Mouse (Mus musculus) right cerebral cortex, postnatal 36 days (tissue): ENCODE data around the gene Rfpl4.
"Not testable (repeated sequence)": the region's sequence is repeated elsewhere in the genome, so short reads cannot be mapped to it uniquely, and the experiment has no call there.

ENCODE experiments used
- DNase-seq, 2 experiments: peaks; one replicate each; pipeline ENCODE4 v3.0.0; 2022; ENCODE audit warnings: low spot score in 2 of 2, mixed read lengths in 1 of 2

The Rfpl4 gene

DNA sequence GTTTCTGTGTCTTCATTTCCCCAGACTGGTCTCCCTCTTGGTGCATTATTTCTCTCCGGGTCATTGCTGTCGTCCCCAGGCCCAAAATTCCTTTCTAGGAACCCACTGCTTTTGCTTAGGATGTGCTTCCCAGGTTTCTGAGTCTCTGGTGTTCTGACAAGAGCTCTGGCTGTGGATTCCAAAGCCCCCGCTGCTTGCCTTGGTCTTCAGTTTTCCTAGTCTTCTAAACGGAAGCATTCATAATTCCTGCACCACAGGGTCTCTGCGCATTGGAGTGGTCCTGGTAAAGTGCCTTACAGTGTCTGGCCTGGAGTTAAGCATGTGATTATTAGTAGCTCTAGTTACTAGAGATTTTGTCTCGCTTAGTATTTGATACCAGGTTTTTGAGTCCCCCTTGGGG is 35.9 kb downstream of the Rfpl4 start:
- DNase-seq, result no peak

DNA sequence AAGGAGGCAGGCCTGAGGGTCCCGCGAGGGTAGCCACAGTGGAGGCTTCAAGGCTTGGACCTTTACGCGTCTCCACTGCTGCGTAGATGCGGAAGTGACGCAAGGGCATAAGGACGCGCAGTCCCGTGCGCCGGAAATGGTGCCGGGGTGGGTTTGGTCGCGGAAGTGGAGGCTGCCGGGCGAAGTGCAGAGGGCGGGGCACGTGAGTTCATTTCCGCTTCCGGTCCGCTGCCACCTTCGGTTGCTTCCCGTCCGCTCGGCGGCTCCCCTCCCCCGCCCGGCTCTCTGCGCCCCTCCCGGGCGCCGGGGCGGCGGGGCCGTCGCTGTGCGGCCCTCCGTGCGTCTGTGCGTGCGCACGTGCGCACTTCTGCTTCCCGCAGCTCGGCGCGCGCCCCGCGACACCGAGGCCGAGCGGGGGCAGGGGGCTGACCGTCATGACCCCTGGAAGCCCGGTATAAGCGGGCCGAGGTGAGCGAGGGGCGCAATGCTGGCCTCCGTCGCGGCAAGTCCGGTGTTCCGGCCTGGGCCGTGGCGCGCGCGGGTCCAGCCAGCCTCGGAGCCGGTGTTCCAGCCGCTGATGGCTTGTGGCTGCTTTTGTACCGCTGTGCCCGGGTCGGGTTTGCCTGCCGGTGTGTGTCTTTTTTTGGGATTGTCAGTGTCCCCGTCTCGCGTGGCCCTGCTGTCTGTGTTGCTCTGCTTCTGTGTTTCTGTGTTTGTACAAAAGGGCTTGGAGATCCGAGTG is 36.6 kb downstream of the Rfpl4 start, which contains the start of gene Epn1:
TSS of gene Epn1 (plus strand) at position 226 of the 742 bp plus-strand sequence.
- DNase-seq, result peak; percentile 95 to 96

DNA sequence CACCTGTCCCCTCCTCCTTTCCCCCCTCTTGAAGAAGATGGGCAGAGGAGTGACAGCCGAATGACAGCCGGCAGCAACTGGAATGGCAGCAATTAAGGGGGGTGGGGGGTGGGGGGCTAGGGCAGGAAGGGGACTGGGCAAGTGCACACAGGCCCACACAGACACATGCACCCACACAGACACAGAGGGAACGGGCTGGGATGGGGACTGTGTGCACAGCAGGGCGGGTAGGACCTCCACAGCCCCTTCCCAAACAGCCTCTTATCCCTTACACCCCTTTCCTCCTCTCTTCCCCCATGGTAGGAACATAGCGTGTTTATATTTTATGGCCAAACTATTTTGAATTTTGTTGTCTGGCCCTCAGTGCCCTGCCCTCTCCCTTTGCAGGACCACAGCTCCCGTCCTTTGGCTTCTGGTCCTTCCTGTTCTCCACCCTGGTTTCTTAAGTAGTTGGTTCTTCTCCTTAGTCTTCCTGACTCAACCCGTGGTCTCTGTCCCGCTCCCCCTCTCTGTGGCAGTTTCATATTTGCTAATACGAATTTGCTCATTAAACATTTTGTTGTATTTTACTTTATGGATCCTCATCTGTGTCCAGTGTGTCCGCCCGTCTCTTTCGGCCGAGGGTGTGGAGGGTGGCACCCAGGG is 37.3 kb downstream of the Rfpl4 start:
- DNase-seq, result not testable (repeated sequence)

DNA sequence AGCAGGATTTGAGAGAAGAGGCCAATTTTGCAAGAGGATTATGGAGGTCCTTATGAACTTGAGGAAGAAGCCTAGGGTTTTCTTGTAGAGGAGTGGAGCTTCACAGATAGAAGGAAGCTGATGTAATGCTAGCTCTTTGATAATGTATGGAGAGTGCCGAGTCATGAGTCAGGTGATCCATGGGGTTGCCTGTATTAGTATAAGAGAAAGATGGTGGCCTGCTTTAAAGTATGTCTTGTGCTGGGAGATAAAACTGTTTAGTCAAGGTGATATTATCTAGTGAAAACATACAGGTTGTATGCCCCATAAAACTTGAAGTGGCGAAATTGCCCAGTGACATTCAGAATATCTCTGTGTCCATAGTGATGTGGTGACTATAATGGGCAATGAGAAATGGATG is 39.8 kb downstream of the Rfpl4 start:
- DNase-seq, result no peak

- no peak for DNase-seq
Measured at GRCm38 (mm10) chr7:5074984-5075383, 41.8 kb downstream of the Rfpl4 start.

GRCm38 (mm10) chr7:5073586-5073985 is 43.2 kb downstream of the Rfpl4 start:
- no peak for DNase-seq

- DNase-seq, result no peak
Measured at GRCm38 (mm10) chr7:5064886-5065285, 51.9 kb downstream of the Rfpl4 start.

DNA sequence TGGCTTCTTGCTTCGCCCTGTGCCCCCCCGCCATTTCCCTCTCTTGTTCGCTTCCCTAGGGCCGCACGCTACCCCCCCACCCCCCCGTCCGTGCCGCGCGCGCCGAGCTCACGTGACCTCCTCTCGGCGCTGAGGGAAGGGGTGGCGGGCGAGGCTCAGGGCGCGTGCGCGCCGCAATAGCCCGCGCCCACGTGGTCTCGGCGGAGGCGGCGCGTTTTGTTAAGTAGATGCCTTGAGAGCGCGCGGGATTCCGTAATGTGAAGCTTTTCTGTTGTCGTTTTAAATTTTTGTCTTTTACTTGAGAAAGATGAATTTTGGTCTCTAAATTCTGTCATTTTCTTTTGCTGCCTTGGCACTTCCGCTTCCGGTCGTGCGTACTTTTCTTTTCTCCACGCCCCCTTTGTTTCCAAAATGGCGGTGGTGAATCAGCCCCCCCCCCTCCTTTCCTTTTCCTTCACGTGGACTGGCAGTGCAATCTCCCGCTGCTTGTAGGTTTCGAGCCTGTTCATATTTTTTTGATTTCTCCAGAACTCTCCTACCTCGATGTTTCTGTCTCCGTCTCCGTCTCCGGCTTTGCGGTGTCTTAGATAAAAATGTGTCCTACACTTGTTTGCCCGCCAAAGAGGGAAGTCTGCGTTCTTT is 54.3 kb downstream of the Rfpl4 start:
- no peak for DNase-seq

- DNase-seq, result peak; percentile 90 to 92
Measured at GRCm38 (mm10) chr7:5061774-5062359, 54.9 kb downstream of the Rfpl4 start, which contains the start of gene U2af2. TSS of gene U2af2 (plus strand) at chr7:5062143.

DNA sequence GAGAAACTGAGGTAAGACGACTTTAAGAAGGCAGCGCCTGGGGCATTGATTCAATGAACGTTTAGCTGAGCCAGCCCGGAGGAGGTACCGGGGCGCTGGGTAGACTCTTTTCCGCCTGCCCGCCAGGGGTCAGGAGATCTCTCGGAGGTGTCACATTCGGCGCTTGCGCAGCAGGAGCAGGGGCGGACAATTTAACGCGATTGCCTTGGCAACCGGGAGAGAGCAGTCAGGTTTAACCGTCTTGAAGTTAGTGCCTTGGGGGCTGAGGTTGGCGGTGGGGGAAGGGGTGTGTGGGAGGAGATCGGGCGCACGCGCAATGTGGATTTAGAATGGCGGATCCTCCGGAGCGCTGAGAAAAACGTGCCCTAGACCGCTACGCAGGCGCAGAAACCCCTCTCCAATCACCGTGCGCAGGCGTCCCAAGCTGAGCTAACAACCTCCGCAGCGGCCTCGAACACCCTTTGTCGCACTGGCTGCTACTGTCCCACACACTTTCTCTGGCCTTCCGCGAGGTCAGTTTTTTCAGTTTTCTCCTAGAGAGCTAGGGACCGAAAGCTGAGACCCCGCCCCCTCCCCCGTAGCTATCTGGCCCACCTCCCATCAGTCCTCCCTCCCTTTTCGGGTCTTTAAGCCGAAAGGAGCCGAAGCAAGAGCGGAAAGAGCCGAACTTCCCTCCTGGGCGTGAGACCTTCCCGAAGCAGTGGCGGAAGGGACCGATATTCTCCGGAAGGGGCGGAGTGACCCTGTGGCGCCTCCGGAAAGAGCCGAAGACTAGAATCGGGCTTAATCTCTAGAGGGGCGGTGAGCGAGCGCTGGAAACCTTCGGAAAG is 55.6 kb downstream of the Rfpl4 start:
- DNase-seq, result peak; percentile 97

DNA sequence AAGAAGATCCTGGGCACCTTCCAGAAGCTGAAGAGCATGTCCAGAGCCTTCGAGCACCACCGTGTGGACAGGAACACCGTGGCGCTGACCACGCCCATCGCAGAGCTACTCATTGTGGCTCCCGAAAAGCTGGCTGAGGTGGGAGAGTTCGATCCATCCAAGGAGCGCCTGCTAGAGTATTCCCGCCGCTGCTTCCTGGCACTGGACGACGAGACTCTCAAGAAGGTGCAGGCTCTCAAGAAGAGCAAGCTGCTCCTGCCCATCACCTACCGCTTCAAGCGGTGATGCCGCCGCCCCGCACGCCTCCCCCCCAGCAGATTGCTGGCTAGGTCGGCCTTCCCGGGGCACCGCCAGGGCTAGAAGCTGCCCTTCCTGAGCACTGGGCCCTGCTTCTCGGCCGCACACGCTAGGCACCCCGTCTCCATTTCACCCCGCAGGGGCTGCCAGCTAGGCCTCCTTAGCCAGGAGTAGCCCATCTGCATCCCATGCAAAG is 56.5 kb downstream of the Rfpl4 start:
- peak; percentile 73 to 76 for DNase-seq
